Mouse (Mus musculus): ENCODE data around the gene Ppp1r13b.

DNA sequence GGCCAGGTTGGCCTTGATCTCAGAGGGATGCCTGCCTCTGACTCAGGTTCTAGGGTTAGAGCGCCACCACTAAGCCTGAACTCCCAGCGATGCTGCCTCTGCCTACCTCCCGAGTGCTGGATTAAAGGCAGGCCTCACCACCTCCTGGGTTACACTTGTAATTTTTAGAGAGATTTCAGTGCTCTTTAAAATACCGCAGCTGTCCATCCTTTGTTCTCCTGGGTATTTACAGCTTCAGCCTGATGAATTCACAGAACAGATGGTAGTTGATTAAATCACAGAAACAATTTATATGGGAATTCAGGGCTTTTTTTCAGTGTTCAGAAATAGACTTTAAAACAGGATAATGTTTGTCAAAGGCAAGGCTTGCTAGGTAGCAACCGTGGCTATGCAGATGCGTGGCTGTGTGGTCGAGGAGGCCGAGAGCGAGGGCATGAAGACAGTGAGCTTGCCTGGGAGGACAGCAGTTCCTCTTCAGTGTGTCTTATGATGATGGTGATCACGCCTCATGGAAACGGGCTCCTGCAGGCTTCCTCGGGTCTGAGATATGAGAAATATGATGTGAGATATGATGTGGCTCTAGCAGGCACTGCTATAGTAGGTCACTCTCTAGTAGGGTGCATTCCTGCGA lies 116.3 kb downstream of the Ppp1r13b start:
- no peak for TF ChIP-seq POLR2A (IDR thresholded peaks at IDR 0.05; ENCODE audit: extremely low read depth, insufficient read depth, low read length)
- TF ChIP-seq CTCF (IDR thresholded peaks at IDR 0.05; ENCODE audit: extremely low read depth, insufficient read depth, low read length), result no peak
